Mouse (Mus musculus) stomach, embryonic 16.5 days (tissue): Measurements from ENCODE around the gene March5. TPM values are rescaled to one million over a fixed set of nuclear protein-coding genes. Genes with fewer than 3 reads are reported as not detected.
"Not testable (repeated sequence)": the region's sequence is repeated elsewhere in the genome, so short reads cannot be mapped to it uniquely, and the experiment has no call there.

Experiments used
- ATAC-seq: fragments of 200-750 bp; cut with Nextera tagmentation; 2 replicates; pipeline ENCODE4 v1.8.0; 2017; ENCODE audit warnings: moderate number of reproducible peaks, moderate TSS enrichment; ENCODE audit not compliant: insufficient read depth, low FRiP score
- H3K27ac ChIP-seq: fragments of 300-500 bp; sonication (generic); 2 replicates; pipeline ENCODE4 v1.5.1; 2014; ENCODE audit warnings: low read length
- H3K27me3 ChIP-seq: fragments of 300-500 bp; sonication (generic); 2 replicates; pipeline ENCODE4 v1.6.1; 2014; ENCODE audit warnings: low read length, control low read depth, mixed read lengths; ENCODE audit not compliant: control insufficient read depth, insufficient read depth
- H3K36me3 ChIP-seq: fragments of 300-500 bp; sonication (generic); 2 replicates; pipeline ENCODE4 v1.6.1; 2014; ENCODE audit warnings: low read length; ENCODE audit not compliant: control insufficient read depth, insufficient read depth
- H3K4me1 ChIP-seq: fragments of 300-500 bp; sonication (generic); 2 replicates; pipeline ENCODE4 v1.6.1; 2014; ENCODE audit warnings: low read length, control low read depth, mixed read lengths; ENCODE audit not compliant: control insufficient read depth, insufficient read depth
- H3K4me2 ChIP-seq: fragments of 300-500 bp; sonication (generic); 2 replicates; pipeline ENCODE4 v1.6.1; 2014; ENCODE audit warnings: low read depth, low read length, mixed read lengths
- H3K4me3 ChIP-seq: fragments of 300-500 bp; sonication (generic); replicated peaks from 2 replicates; pipeline ENCODE4 v1.5.1; 2014; ENCODE audit warnings: mild to moderate bottlenecking, low read length
- H3K9ac ChIP-seq: fragments of 300-500 bp; sonication (generic); 2 replicates; pipeline ENCODE4 v1.6.1; 2014; ENCODE audit warnings: low read length
- H3K9me3 ChIP-seq: fragments of 300-500 bp; sonication (generic); replicated peaks from 2 replicates; pipeline ENCODE4 v1.6.1; 2016; ENCODE audit warnings: low read length, control low read depth; ENCODE audit not compliant: control insufficient read depth
- WGBS: fragments of 180-500 bp; shearing (Covaris S2); extraction: QIAGEN DNeasy Blood & Tissue Kit; methylation state at CpG from one replicate; pipeline ENCODE4 v1.1.7; 2014; 5-methylcytosine and 5-hydroxymethylcytosine counted together
- polyA plus RNA-seq: library from polyadenylated mRNA; unstranded; fragments of >200 nt; fragmentation: Nextera tagmentation; extraction: Ambion mirVana; gene quantifications from 2 replicates; pipeline ENCODE4 v1.2.1, GENCODE M21; 2015

March5 gene
- polyA plus RNA-seq, 1 experiment from 2014 or later: 51.9 TPM

DNA sequence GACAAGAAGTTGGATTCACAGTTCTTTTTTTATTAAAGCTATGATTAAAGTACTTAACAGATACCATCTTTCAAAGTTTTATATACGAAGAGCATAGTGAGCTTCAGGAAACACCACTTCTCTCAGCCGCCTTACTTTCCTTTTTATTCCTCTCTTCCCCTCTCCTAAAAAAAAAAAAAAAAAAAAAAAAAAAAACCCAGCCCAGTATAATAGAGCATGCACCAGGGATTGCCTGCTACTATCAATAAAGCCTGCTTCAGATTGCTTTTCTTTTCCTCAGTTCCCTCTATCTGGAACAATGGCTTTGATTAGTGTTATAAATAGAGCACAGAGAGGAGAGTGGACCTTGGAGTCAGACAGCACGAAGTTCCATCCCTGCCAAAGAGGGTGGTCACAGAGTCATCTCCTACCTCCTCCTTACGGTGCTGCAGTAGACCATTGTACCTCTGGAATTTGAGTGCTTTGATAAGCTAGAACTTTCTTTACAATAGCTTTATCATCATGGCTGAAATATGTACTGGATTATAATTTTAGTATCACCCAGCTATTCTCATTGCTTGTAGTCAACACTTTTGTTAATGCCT lies 30.4 kb upstream of the March5 start:
- WGBS: 50% methylated on average over 4 of the region's 4 CpGs
- no peaks in the 10 kb centered on the region for H3K9me3 ChIP-seq
- H3K9ac ChIP-seq: no peak overlapping the region
- H3K36me3 ChIP-seq: no peaks in the 10 kb centered on the region
- no peak for ATAC-seq
- peaks cover 9% of the 10 kb centered on the region; the same call in 1 of the 2 replicates for H3K27me3 ChIP-seq
- no peak overlapping the region for H3K4me3 ChIP-seq
- H3K4me1 ChIP-seq: peaks cover 13% of the 10 kb centered on the region
- H3K4me2 ChIP-seq: no peak overlapping the region
- H3K27ac ChIP-seq: no peak overlapping the region

DNA sequence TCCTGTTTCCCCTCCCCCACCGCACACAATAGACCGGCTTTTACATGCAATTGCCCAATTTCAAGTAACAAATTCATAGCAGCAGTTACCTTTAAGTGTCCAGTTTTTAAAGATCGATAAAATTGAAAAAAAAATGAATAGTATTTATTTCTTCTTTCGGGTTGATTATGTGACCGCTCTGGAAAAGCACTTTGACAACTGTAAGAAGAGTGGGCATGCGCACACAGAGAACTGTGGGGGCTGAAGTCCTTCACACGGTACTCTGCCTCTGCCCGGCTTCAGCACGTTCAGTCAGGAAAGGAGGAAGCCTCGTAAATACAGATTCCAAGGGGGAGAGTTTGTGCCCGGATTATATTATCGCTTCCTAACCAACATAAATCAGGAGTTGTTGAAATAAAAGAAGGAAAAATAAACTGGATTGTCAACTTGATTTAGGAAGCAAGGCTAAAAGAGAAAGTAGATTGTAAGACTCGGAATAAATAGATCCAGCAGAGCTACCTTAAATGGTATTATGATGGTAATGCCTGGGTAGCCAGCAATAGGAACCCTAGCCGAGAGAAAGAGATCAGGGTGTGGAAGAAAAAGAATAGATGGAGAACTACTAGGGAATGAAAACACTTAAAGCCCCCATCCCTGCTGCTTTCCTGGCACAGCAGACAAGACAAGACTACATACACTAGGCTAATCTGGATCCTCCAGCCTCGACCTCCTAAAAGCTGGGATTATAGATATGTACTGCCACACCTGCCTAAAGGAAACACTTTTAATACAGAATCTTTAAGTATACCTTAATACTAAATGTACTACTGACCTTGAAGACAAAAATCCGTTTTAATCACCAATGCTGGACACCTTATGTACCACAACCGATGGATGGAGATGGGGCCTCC lies 29.3 kb upstream of the March5 start:
- Histone ChIP-seq H3K36me3 (no peaks in the 10 kb centered on the region), H3K9ac (no peak overlapping the region), H3K4me2 (peak overlapping the region; percentile 54), H3K4me1 (peaks cover 13% of the 10 kb centered on the region), H3K4me3 (peak overlapping the region; percentile 39), H3K27ac (no peak overlapping the region), H3K27me3 (peaks cover 9% of the 10 kb centered on the region; the same call in 1 of the 2 replicates), H3K9me3 (no peaks in the 10 kb centered on the region)
- WGBS: 13% methylated on average over 17 of the region's 17 CpGs
- peak; percentile 75; the same call in 1 of the 2 replicates for ATAC-seq

DNA sequence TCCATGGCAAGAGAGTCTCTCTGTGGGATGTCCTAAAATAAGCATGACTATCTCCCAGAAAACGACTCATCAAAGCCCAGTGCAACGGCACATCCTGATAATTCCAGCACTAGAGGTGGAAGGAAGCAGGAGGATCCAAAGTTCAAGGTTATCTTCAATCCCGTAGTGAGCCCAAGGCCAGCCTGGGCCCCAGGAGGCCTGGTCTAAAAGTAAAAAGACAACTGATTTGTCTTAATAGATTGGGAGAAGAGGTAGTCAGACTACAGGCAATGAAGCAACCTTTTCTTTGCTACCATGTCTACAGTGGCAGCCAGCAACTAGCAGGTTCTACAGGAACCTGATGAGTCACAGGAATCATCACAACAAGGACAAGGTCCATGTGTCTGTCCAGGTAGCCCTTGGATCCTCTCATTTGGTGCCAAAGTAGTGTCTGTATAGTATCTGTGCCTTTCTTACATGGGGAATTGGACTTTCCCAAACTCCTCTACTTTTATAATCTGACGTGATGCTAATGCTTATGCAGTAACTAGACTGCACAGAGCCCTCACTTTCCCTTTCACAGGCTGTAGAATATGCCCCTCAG lies 18.9 kb upstream of the March5 start:
- 64% methylated on average over 4 of the region's 4 CpGs for WGBS
- H3K4me1 ChIP-seq: no peaks in the 10 kb centered on the region
- no peak for ATAC-seq
- H3K9ac ChIP-seq: no peak overlapping the region
- H3K4me3 ChIP-seq: no peak overlapping the region
- H3K27me3 ChIP-seq: no peaks in the 10 kb centered on the region
- H3K9me3 ChIP-seq: no peaks in the 10 kb centered on the region
- H3K4me2 ChIP-seq: no peak overlapping the region
- H3K36me3 ChIP-seq: no peaks in the 10 kb centered on the region
- no peak overlapping the region for H3K27ac ChIP-seq

DNA sequence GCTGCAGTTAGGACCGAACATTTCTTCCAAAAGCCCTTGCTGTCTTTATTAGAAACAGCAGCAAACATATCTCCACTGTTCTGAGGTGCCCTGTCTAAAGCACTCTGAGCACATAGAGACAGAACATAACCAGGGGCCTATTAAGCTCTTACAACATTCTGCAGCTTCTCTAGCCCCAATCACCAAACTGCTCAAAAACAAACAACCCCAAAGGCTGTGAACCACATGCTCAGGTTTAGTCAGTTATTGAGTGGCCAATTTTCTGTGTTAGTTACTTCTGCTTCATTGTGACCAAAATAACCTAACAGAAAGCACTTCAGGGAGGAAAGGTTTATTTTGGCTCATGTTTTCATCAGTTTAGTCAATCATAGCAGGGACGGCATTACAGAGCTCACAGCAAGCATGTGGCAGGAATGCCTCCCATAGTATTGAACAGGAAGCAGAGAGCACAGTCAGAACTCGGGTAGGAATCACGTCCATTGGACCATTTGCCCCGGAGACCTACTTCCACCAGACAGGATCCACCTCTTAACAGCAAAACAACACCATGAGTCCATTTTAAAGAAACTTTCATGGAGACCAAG lies 14.8 kb upstream of the March5 start:
- Histone ChIP-seq H3K4me1 (no peaks in the 10 kb centered on the region), H3K4me3 (no peak overlapping the region), H3K4me2 (no peak overlapping the region), H3K9ac (no peak overlapping the region), H3K36me3 (no peaks in the 10 kb centered on the region), H3K27ac (no peak overlapping the region), H3K27me3 (no peaks in the 10 kb centered on the region), H3K9me3 (no peaks in the 10 kb centered on the region)
- 74% methylated on average over 5 of the region's 5 CpGs for WGBS
- ATAC-seq: no peak

DNA sequence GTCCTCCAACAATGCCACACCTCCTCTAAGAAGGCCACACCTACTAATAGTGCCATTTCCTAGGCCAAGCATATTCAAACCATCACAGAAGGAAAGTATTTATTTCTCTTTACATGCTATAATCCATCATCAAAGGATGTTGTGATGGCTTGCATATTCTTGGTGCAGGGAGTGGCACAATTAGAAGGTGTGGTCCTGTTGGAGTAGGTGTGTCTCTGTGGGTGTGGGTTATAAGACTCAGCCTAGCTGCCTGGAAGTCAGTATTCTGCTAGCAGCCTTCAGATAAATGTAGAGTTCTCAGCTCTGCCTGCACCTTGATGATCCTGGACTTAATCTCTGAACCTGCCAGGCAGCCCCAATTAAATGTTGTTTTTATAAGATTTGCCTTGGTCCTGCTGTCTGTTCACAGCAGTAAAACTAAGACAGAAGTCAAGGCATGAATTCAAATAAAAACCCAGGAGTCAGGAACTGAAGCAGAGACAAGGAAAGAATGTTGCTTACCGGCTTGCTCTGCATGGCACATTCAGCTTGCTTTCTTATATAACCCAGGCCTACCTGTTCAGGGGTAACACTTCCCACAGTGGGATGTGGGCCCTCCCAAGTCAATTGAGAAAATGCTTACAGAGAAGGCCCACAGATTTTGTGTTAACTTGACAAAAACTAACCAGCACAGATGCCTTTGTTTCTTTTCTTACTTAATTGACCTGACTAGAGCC lies 9.0 kb upstream of the March5 start:
- Histone ChIP-seq H3K4me3 (no peak overlapping the region), H3K36me3 (no peaks in the 10 kb centered on the region), H3K4me1 (no peaks in the 10 kb centered on the region), H3K4me2 (no peak overlapping the region), H3K9ac (no peak overlapping the region), H3K27me3 (no peaks in the 10 kb centered on the region), H3K27ac (no peak overlapping the region), H3K9me3 (no peaks in the 10 kb centered on the region)
- ATAC-seq: no peak
- 85% methylated on average over 1 of the region's 1 CpGs for WGBS

DNA sequence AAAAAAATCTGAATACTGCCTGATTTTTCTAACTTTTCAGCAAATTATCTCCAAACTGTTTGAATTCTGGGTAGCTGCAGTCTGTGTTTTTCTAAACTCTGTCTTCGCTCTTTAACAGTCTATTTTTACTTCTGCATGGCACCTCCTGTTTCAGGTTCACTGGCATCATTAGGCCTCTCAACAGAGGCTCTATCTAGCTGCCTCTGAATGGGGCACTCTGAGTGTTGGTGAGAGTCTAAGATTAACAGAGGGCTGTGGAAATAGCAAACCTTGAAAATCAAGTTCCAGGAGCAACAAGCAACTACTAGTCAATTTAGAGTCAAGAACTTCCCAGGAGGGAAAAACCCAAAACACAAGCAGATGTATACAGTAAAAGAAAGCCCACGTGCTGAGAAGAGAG lies 7.5 kb upstream of the March5 start:
- Histone ChIP-seq H3K27ac (no peak overlapping the region), H3K36me3 (no peaks in the 10 kb centered on the region), H3K27me3 (no peaks in the 10 kb centered on the region), H3K4me1 (no peaks in the 10 kb centered on the region), H3K9ac (no peak overlapping the region), H3K4me3 (no peak overlapping the region), H3K4me2 (no peak overlapping the region), H3K9me3 (no peaks in the 10 kb centered on the region)
- WGBS: 72% methylated on average over 2 of the region's 2 CpGs
- ATAC-seq: no peak

DNA sequence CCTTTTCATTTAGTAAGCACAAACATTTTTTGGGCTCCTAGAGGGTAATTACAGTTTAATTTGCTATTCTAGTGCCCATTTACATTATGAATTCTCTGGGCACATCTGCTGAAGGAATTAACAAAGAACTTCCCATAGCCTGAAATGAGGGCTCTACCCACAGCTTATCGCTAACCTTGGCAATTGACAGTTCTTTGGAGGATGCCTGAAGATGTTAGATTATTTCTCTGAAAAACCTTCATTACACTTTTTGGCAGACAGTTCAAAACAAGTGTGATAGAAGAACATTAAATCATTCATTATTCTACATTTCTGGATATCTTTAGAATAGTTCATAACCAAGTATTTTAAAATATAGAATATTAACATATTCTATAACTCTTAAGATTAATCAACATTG lies 4.0 kb upstream of the March5 start:
- H3K27me3 ChIP-seq: no peaks in the 10 kb centered on the region
- no peak overlapping the region for H3K4me3 ChIP-seq
- no peaks in the 10 kb centered on the region for H3K9me3 ChIP-seq
- no peak for ATAC-seq
- no peaks in the 10 kb centered on the region for H3K36me3 ChIP-seq
- 85% methylated on average over 1 of the region's 1 CpGs for WGBS
- no peak overlapping the region for H3K27ac ChIP-seq
- no peak overlapping the region for H3K9ac ChIP-seq
- no peak overlapping the region for H3K4me2 ChIP-seq
- H3K4me1 ChIP-seq: no peaks in the 10 kb centered on the region

DNA sequence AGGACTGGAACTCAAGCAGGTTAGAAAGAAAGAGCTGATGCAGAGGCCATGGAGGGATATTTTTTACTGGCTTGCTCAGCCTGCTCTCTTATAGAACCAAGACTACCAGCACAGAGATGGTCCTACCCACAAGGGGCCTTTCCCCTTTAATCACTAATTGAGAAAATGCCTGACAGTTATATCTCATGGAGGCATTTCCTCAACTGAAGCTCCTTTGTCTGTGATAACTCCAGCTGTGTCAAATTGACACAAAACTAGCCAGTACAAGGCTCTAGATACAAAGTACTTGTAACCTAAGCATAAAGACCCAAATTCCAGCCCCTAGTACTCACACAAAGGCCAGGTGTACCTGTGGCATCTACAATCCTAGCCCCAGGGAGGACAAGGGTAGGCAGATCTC lies 2.2 kb upstream of the March5 start:
- H3K4me2 ChIP-seq, H3K27ac ChIP-seq, H3K9me3 ChIP-seq, H3K4me1 ChIP-seq, H3K4me3 ChIP-seq, H3K36me3 ChIP-seq, ATAC-seq, H3K27me3 ChIP-seq, H3K9ac ChIP-seq: not testable (repeated sequence)
